Mouse (Mus musculus) layer of hippocampus, postnatal 36 days (tissue): ENCODE results near the gene Zfp664. TPM values are rescaled to one million over a fixed set of nuclear protein-coding genes. Genes with fewer than 3 reads are reported as not detected.

Source experiments
- DNase-seq, 2 experiments: peaks; one replicate each; pipeline ENCODE4 v3.0.0; 2022
- total RNA-seq, 2 experiments: library from RNA; stranded (reverse); gene quantifications; 2 replicates each; pipeline ENCODE4 v1.2.3; 2021

The Zfp664 gene
- total RNA-seq, 2 experiments from 2014 or later: 70.6 to 79.1 TPM

DNA sequence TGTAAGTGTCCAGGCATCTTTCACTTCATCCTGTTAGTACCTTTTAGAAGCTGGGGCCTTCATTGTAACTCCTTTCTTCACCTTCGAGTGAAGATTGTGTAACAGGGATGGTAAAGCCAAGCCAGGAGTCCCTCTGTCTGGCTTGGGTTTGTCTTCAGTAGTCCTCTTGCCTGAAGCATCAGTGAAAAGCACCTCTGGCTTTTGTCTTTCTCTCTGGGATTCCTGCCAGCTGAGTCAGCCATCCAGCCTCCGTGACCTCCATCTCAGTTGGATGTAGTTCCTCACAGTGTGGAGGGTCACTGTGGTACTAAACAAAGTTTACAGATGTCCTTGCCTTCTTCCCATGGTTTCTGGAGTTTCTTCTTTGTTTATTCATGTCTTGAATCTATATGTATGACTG lies 9.5 kb downstream of the Zfp664 start:
- no peak for DNase-seq

DNA sequence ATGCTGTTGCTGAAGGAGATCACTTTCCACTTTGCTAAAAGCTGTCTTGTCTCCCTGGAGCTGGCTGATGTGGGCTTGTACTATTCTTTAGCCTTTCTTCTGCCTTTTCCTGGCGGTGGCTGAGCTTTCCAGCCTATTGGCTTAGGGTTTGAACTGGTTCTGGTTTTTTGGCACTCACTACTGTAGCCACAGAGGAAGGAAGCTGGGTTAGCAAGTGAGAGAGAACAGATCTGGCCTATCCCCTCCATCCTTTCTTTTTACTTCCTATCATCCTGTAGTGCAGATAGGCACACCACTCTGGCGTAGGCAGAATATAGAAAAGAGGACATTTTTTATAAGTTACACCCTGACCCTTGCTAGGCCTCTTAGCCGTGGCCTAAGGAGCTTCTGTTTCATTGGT lies 10.6 kb downstream of the Zfp664 start:
- DNase-seq: no peak

DNA sequence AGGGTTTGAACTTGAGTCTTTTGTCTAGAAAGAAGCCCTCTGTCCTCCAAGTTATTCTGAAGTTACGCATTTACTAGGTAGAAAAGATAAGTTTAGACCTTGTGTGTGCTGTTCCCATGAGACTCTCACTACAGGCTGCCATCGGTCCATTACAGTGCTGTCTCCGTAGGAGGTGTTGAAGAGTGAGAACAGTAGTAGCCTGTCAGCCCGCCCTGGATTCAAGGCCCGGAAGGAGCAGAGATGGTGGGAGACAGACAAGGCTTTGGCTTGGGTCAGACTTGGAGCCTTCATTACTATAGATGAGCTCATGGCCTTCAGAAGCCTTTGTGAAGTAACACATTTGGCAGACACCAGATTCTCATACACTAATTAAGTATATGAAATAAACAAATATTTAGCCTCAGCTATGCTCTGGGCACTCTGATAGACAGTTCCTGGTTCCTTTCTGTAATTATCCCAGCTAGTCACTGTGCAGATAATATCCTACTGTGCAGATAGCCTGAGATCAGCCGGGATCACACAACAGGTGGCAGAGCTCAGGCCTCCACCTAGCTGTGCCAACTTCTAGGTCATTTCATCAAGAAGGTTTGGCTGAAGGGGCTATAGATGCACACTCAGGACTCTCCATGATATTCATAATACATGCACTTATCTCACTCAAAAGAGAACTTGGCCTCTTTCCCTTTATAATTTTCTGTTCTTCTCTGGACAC lies 11.6 kb downstream of the Zfp664 start:
- no peak for DNase-seq

DNA sequence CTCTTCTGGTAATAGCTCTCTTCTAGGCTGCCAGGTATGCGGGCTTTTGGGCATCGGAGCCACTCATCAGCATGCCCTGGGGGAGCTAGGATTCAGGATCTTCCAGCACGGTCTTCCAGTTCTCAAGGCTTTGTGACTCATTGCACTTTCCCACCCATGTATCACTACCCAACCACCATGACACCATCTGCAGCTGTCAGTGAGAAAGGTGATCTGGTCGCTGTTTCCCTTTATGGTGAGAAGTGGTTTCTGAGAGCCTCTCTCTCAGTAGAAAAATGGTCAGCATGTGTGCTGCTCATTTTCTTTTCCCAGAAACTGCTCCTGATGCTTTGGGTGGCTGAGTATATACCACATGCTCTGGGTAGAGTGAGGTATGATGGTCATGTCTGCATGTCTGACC lies 16.8 kb downstream of the Zfp664 start:
- no peak for DNase-seq

DNA sequence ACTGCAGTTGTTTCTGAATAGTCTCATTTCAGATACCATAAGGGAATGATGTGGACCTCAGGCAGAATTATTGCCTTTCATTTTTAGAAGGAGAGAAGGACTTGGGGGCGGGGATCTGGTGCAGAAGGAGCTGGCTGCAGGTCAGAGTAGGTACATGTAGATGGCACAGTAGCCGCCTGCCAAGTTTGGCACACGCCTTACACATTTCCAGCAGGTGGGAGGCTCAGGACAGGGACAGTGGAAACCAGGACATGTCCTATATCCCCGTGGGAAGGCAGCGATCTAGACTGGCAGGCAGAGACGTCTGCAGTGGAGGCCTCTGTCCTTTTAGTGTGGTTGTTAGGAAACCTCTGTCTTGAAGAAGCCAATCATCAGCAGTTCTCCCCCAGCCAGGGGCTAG lies 17.3 kb downstream of the Zfp664 start:
- DNase-seq: no peak

DNA sequence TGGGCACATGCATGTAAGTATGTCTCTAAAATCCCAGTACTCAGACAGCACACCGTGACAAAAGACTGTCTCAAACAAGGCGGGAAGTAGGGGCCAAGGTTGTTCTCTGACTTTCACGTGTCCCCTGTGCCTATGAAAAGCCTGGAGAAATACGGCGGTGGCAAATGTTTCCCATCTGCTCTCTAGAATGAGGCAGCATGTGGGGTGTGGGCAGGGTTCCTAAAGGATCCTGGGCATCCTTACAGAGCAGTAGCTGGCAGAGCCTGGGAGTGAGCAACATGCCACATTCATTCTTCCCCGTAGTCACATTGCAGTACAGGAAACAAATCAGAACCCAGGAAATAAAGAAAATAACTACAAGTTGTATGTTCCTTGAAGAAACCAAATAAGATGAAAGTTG lies 21.4 kb downstream of the Zfp664 start:
- peak; percentile 70 to 72 for DNase-seq

DNA sequence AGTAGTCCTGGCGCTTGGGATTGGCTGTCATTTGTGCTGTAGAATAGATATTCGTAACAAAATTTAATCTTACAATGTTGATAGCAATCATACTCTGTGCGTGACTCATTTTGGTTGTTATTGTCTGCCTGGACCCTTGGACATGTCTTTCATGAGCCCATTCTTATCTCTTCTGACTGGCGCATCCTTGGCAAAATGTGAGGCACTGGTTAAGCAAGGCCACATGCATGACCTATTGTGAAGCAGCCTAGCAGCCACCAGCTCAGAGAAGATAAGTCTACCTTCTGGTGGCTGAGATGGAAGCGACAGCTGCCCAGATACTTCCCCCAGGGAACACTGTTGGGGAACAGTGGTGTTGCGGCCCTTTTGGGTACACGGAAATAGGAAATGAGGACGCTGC lies 26.2 kb downstream of the Zfp664 start:
- no peak for DNase-seq

DNA sequence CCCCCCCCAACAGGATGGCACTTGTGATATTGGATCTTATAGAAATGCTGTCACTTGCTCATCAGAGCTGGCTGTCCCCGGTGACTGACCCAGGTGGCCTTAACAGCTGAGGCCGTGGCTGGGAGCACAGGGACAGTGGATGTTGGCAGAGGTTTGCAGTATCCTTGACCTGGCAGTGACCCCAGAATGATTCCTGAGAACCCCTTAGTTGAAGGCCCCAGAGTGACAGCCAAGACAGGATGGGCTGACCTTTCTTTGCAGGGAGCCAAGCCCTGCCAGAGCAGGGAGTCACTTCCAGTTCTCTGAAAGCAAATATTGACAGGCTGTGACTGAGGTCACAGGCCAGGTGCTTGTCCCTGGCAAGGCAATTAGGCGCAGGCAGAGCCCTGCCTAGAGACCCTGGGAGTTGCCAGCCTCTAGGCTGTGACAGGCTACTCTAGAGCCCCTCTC lies 29.5 kb downstream of the Zfp664 start:
- DNase-seq: no peak

DNA sequence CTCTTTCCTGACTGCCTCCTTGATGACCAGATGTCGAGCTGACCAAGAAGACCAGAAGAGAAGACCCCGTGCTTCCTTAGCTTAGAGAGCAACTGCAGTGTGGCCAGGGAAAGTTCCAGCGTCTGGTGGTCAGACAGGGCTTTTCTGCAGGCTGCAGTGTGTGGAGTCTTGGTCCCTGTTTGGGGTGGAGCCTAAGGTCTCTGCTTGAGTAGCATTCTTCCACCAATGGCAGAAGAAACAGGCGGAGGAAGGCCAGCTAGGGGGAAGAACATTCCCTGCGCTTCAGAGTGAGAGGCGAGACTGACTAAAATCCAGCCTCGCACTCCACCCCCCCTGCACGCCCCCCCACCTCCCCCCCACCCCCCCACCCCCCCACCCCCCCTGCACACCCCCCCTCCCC lies 33.6 kb downstream of the Zfp664 start:
- no peak for DNase-seq

DNA sequence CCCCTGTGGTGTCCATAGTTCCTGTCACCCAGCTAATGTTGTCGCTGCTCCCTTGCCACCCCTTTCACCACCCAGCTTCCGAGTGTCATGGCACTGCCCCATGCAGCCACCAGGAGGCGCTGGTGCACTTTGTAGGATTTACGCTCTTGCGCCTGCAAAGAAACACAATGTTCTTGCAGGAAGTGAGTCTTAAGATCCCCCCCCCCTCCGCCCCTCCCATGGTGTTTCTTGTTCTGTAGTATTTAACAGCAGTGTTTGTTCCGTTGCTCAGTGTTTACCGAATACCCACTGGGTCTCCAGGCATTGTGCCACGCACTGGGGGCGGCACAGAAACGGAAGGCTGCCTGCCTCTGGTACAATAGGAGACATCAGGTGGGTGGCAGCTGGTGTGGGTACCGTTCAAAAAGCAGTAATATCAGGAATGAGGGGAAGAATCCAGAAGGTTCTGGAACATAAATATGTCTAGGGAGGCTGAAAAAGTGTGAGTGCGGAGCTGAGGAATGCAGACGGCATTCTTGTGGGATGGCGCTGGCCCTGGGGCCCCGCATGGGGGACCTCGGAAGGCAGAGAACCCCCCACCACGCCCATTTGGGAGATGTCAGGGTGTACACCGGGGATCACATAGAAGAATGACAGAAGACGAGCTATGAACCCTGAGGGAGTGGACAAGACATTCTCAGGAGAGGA lies 37.6 kb downstream of the Zfp664 start:
- peak; percentile 82 to 83 for DNase-seq

DNA sequence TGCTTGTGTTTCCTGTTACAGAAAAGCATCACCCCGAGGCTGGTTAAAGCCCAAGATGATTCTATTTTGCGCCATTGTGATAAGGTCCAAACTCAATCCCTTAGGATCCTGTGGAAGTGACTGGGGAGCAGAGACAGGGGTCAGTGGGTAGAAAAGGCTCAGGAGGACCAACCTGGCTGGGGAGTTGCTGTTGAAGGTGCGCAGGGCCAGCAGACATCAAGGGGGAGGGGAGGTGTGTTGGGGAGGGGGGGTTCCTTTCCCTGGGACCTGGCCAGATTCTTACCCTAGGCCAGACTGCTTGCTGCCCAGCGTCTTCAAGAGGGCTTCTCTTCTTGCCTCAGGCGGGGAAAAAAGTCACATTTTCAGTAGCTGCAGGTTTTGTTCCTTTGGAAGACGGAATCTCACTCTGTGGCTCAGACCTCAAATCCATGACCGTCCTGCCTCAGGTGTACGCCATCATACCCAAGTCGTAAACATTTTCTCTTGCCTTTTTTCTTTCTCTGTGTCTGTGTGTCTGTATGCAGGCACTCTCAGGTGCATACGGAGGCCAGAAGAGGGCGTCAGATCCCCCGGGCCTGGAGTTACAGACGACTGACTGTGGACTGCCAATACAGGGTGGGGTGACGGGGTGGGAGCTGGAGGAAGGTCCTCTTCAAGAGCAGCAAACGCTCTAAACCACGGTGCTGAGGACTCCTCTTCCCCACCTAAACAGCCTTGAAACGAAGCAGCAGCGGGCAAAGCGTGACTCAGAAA lies 38.4 kb downstream of the Zfp664 start:
- DNase-seq: no peak

DNA sequence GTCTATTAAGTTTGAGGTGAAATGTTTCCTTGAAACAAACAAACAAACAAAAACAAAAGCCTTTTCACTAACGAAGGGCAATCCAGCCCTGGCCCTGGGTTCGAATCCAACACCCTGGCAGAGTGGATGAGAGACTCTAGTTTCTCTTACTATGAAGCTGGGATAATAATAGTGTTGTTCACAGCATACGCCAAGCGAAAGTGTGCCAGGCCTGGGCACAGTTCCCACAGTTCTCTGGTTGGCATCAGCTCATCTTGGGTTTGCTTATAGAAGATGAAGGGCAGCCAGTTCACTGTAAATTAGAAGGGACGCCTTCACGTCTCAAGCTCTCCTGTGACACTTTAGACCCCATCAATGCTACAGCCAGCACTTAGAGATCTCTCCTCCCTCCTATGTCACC lies 39.2 kb downstream of the Zfp664 start:
- DNase-seq: peak; percentile 63 to 68

DNA sequence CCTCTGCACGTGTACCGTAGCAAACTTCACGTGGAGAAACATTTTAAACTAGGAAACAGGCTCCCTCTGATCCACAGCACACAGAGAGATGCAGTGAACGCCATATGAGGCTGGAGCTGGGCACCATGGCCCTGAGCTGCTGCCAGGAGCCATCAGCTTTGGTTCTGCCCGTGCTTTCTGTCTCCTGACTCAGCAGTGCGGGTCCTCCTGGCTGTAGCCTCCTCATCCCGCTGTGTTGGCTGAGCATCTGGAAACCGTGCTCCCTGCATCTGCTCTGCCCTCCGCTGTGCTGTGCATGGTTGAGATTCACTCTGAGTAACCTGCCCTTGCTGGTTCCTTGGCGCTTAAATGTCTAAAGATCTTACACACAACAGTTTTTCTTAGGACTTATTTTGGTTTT lies 39.7 kb downstream of the Zfp664 start:
- DNase-seq: no peak

DNA sequence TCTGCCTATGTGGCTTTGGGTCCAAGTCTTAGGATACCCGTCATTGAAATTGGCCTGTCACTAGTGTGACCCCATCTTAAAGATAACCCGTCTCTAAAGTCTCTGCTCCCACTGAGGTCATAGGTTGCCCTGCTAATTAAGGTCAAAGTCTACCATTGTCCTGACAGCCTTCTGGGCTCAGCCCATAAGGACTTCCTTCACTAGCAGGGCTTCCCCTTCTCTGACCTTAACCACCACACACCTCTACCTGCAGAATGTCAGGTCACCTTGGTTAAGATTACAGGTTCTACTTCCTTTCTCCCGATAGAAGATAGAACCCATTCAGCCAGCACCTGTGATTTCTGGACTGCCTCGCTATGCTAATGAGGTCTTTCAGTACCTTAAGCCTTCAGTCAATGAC lies 41.4 kb downstream of the Zfp664 start:
- no peak for DNase-seq

DNA sequence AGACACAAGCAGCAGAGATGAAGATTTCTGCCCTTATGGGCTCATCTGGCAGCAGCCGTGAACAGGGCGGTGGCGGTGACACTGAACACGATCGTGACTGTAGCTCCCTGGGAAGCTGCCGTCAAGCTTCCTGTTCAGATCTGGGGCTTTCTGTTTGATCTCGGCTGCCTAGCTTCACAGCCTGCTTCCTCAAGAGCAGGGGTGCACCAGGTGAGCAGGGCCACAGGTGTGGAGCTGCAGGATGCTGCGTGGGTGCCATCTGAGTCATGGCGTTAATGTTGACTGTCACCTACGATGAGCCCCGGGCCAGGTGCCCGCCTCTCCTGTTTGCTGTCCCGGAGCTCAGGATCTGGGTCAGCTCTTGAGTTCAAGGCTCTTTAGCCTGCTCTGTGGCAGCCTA lies 44.4 kb downstream of the Zfp664 start:
- DNase-seq: no peak

DNA sequence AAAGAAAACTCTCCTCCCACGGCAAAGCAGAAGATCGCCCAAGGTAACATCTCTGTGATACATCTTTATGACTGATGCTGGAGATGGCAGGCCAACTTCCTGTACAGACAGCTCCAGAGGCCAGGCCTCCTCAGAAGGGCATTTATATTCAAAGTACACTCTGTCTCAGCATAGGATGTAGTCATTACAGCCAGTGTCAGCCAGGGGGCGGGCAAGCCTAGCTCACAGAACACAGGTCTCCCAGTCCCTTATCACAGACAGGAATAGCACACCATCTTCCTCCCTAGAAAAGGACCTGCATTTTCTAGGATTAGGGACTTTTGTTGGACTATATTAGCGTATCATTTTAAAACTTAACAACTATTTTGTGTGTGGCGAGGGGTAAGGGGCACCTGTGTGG lies 46.4 kb downstream of the Zfp664 start:
- DNase-seq: peak; percentile 76 to 80

DNA sequence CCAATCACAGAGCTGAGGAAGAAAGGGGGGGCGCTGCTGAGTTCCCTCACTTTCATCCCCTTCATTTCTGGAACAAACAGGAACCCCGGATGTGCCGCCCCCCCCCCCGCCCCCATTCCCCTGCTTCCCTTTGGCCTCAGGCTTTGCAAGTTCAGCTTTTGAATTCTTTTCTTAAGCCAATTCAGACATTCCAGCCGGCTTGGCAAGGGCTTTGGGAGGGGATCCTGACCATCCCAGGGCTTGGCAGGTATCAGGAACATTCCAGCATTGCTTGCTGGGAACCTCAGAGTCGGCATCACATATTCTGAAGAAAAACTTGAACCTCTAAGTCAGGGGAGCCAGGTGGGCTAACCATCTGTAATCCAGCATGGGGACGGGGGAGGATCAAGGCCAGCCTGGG lies 49.8 kb downstream of the Zfp664 start:
- no peak for DNase-seq

DNA sequence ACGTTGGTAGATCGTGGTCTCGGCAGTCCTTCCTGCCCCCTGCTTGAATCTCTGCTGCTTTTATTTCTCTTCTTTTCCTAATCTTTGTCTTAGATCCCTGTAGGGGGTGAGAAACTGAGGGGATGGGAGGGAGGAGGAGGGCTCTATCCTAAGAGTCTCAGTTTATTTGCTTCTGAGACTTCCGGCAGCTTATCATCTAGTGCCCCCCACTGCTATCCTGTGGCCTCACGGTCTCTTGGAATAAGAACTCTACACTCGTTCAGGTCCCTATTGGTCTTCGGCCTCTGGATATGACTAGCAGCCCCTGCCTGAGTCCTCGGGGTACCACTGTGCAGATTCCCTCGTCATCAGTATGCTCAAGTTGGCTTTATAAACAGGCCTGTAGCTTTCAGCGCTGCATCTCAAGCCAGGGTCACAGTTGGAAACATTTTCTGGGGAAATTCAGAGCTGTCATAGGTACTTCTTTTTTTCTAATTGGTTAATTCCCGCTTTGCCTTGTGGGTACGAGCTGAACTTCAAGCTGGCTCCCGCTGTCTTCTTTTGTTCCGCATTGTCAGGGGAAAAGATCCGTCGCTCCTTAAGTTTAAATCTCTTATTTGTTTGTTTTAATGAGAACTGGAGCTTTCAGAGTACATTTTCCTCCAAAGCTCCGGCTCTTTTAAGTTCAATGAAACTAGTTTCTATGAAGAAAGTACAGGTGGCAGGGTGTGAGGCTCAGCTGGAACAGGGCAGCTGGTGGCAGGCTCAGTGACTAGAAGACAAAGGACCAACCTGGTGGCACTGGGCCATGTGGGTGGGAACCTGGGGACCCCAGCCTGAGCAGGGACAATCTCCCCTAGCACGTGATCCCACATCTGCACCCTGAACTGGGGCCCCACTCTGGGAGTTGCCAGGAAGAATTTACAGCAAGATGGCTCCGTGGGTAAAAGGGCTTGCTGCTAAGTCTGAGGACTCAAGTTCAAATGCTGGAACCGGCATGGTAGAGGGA lies 50.7 kb downstream of the Zfp664 start:
- DNase-seq: no peak

DNA sequence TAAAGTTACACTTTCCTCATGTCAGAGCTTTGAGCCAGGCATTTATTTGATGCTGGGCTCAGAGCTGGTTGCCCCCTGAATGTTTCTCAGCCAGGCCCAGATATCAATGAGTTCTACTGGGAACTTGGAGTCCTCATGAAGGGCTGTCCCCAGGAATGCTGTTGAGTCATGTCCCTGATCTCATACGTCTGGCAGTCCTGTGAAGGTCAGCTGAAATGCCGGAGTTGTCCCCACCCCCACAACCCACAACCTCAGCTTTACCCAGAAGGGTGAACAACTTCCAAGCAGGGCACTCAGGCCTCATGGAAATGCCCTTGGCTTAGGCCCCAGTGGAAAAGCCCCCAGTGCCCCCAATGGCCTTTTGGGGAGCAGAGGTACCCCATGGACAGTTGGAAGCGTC lies 57.3 kb downstream of the Zfp664 start:
- DNase-seq: no peak

DNA sequence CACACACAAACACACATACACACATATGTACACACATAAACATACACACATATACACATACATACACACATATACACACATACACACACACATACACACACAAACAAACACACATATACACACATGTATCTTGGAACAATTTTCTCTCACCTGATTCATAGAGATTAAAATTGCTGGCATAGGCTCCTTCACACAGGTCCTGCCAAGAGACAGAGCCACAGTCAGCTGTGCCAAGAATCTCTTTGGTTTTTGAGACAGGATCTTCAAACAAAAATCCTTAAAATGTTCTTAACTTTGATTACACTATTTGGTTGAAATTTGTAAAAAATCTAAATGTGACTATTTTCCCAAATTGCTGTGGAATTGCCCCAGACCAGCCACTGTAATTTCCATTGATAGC lies 58.9 kb downstream of the Zfp664 start:
- no peak for DNase-seq

DNA sequence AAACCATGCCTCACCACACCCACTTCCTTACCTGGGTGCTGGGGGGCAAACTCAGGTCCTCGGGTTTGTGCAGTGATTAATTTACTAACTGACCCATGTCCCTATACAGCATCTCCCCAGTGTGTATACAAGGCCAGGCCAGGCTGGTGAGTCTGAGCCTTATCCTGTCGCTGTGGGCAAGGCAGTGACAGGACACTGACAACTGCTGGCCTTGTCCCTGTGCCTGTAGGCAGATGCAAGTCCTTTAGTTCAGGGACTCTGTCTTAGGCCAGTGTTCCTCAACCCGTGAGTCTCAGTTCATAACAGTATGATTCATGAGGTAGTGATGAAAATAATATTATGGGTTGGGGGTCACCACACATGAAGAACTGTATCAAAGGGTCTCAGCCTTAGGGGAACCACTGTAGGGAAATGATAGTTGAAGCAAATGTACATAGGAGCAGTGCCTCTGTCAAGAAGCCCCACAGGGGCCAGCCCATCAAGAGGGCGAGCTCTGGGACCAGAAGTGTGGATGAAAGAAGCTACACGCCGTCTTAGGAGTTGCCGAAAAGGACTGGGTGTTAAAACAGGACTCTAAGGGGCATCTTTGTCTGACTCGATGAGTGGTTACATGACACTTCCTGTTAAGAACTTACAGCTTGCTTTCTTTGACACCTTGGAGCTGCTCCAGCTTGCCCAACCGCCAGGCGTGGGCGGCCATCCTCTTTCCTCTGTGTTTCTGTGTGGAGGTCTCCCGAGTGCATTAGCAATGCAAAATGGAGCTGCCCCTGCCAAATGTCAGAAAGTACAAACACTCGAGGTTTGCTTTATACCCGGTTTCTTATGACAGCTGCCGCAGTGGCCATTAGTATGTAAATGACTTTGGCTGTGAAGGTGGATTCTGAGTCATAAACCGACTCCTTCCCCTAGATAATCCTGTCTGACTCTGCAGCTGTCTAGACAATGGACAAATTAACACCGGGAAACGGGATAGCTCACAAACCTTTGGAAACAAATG lies 60.2 kb downstream of the Zfp664 start:
- no peak for DNase-seq
